Mouse (Mus musculus) embryonic facial prominence, embryonic 10.5 days (tissue): ENCODE data around the gene Fkbp9. TPM values are rescaled to one million over a fixed set of nuclear protein-coding genes. Genes with fewer than 3 reads are reported as not detected.
A peak's percentile ranks its signal among the peaks of the same experiment; 100 is the strongest.

Source experiments
- DNase-seq: peaks from one replicate; pipeline ENCODE4 v3.0.0-alpha.2; 2017; ENCODE audit warnings: low spot score
- H3K27ac ChIP-seq: fragments of 300-500 bp; sonication (generic); replicated peaks from 2 replicates; pipeline ENCODE4 v1.5.1; 2016; ENCODE audit warnings: mild to moderate bottlenecking
- H3K27me3 ChIP-seq: fragments of 300-500 bp; sonication (generic); replicated peaks from 2 replicates; pipeline ENCODE4 v1.6.1; 2016; ENCODE audit warnings: low read depth, mild to moderate bottlenecking; ENCODE audit not compliant: poor library complexity, severe bottlenecking
- H3K36me3 ChIP-seq: fragments of 300-500 bp; sonication (generic); replicated peaks from 2 replicates; pipeline ENCODE4 v1.6.1; 2016; ENCODE audit warnings: mild to moderate bottlenecking, moderate library complexity
- H3K4me1 ChIP-seq: fragments of 300-500 bp; sonication (generic); 2 replicates; pipeline ENCODE4 v1.6.1; 2016
- H3K4me3 ChIP-seq: fragments of 300-500 bp; sonication (generic); 2 replicates; pipeline ENCODE4 v1.5.1; 2016; ENCODE audit warnings: mild to moderate bottlenecking, moderate library complexity
- H3K9me3 ChIP-seq: fragments of 300-500 bp; sonication (generic); 2 replicates; pipeline ENCODE4 v1.6.1; 2016; ENCODE audit warnings: mild to moderate bottlenecking
- WGBS: fragments of 180-500 bp; shearing (Covaris S2); methylation state at CpG from one replicate; pipeline ENCODE4 v1.1.7; 2016; 5-methylcytosine and 5-hydroxymethylcytosine counted together
- polyA plus RNA-seq: library from polyadenylated mRNA; unstranded; fragments of >200 nt; fragmentation: Nextera tagmentation; extraction: Ambion mirVana; gene quantifications from 2 replicates; pipeline ENCODE4 v1.2.1, GENCODE M21; 2016

Fkbp9 gene
- polyA plus RNA-seq, 1 experiment from 2014 or later, result 73.9 TPM

GRCm38 (mm10) chr6:56899601-56900000 lies 67.7 kb downstream of the Fkbp9 start:
- no peak overlapping the region for H3K4me3 ChIP-seq
- 91% methylated on average over 3 of the region's 3 CpGs for WGBS
- no peak for DNase-seq
- H3K9me3 ChIP-seq, result no peaks in the 10 kb centered on the region
- H3K27ac ChIP-seq, result no peak overlapping the region
- no peaks in the 10 kb centered on the region for H3K36me3 ChIP-seq
- peaks cover 10% of the 10 kb centered on the region for H3K4me1 ChIP-seq
- no peaks in the 10 kb centered on the region for H3K27me3 ChIP-seq

DNA sequence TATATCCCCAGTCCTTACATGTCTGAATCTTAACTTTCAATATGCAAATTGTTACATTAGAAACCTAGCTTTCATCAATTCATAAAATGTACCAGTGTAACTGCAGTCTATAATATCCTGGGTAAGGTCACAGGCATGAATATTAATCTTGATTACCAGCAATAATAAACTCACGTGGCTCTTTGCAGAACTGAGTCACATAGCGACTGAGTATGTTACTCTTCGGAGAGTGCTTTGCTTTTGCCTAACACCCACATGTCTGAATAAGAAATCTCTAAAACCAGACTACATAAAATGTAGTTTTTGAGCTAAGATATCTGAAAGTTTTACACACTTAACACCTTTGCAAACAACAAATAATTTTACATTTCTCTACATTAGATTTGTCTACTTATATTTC lies 69.5 kb downstream of the Fkbp9 start:
- no peak for DNase-seq
- no peaks in the 10 kb centered on the region for H3K9me3 ChIP-seq
- H3K4me3 ChIP-seq, result no peak overlapping the region
- peaks cover 10% of the 10 kb centered on the region for H3K4me1 ChIP-seq
- H3K27me3 ChIP-seq, result no peaks in the 10 kb centered on the region
- 75% methylated on average over 3 of the region's 3 CpGs for WGBS
- no peaks in the 10 kb centered on the region for H3K36me3 ChIP-seq
- no peak overlapping the region for H3K27ac ChIP-seq

GRCm38 (mm10) chr6:56901824-56902386 lies 70.0 kb downstream of the Fkbp9 start:
- no peak for DNase-seq
- WGBS, result 34% methylated on average over 12 of the region's 12 CpGs
- no peak overlapping the region for H3K27ac ChIP-seq
- H3K4me1 ChIP-seq, result peaks cover 10% of the 10 kb centered on the region
- H3K9me3 ChIP-seq, result no peaks in the 10 kb centered on the region
- H3K27me3 ChIP-seq, result no peaks in the 10 kb centered on the region
- H3K36me3 ChIP-seq, result no peaks in the 10 kb centered on the region
- no peak overlapping the region for H3K4me3 ChIP-seq

GRCm38 (mm10) chr6:56902606-56903520 lies 71.0 kb downstream of the Fkbp9 start:
- H3K36me3 ChIP-seq, result no peaks in the 10 kb centered on the region
- H3K4me3 ChIP-seq, result no peak overlapping the region
- H3K27ac ChIP-seq, result no peak overlapping the region
- H3K27me3 ChIP-seq, result no peaks in the 10 kb centered on the region
- no peaks in the 10 kb centered on the region for H3K9me3 ChIP-seq
- peaks cover 10% of the 10 kb centered on the region for H3K4me1 ChIP-seq
- no peak for DNase-seq
- WGBS, result 79% methylated on average over 7 of the region's 7 CpGs

- Histone ChIP-seq H3K4me3 (no peak overlapping the region), H3K9me3 (no peaks in the 10 kb centered on the region), H3K27ac (no peak overlapping the region), H3K27me3 (no peaks in the 10 kb centered on the region), H3K36me3 (no peaks in the 10 kb centered on the region), H3K4me1 (peaks cover 10% of the 10 kb centered on the region)
- DNase-seq, result no peak
- 64% methylated on average over 6 of the region's 6 CpGs for WGBS
Measured at GRCm38 (mm10) chr6:56903831-56904230, 72.0 kb downstream of the Fkbp9 start.

DNA sequence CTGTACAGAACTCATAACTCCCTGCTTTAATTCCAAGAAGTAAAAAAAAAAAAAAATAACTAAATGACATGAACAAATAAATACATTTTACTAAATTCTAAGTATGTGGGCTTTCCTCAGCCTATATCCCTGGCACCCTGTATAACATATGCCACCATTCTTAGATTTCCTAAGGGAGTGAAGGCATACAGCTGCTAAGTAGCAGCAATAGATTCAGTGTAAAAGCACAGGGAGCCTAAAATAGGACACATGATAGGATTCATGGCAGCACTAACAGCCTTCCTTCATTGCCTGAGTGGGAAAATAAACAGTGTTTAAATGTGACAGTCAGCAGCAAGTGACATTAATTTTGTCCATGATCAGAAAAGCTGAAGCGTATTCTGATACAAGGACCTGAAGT lies 72.5 kb downstream of the Fkbp9 start:
- Histone ChIP-seq H3K4me1 (peaks cover 10% of the 10 kb centered on the region), H3K36me3 (no peaks in the 10 kb centered on the region), H3K9me3 (no peaks in the 10 kb centered on the region), H3K27ac (no peak overlapping the region), H3K27me3 (no peaks in the 10 kb centered on the region), H3K4me3 (no peak overlapping the region)
- WGBS, result 94% methylated on average over 1 of the region's 1 CpGs
- no peak for DNase-seq

GRCm38 (mm10) chr6:56904982-56905381 lies 73.1 kb downstream of the Fkbp9 start:
- no peak overlapping the region for H3K27ac ChIP-seq
- H3K9me3 ChIP-seq, result no peaks in the 10 kb centered on the region
- DNase-seq, result no peak
- H3K4me3 ChIP-seq, result no peak overlapping the region
- no peaks in the 10 kb centered on the region for H3K27me3 ChIP-seq
- no peaks in the 10 kb centered on the region for H3K36me3 ChIP-seq
- 86% methylated on average over 2 of the region's 2 CpGs for WGBS
- peaks cover 10% of the 10 kb centered on the region for H3K4me1 ChIP-seq

DNA sequence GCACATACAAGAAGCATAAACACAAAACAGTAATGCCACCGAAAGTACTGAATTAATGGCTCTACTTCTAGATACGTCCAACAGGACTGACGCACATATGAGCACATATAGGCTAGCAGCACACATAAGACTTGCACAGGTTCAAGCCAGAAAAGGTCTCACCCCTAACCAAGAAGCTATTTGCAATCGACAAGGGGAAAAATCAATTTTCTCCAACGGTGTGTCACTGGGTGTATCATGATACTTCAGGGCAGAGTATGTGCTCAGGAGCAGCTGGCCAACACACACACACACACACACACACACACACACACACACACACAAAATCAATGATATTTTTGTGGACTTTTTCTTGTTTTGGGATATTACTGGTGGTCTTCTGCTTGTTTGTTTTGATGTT lies 73.6 kb downstream of the Fkbp9 start:
- Histone ChIP-seq H3K4me1 (peaks cover 10% of the 10 kb centered on the region), H3K4me3 (no peak overlapping the region), H3K27me3 (no peaks in the 10 kb centered on the region), H3K36me3 (no peaks in the 10 kb centered on the region), H3K9me3 (no peaks in the 10 kb centered on the region), H3K27ac (no peak overlapping the region)
- no peak for DNase-seq
- 95% methylated on average over 5 of the region's 5 CpGs for WGBS

GRCm38 (mm10) chr6:56906121-56906846 lies 74.4 kb downstream of the Fkbp9 start:
- H3K27ac ChIP-seq, result no peak overlapping the region
- 82% methylated on average over 8 of the region's 8 CpGs for WGBS
- no peaks in the 10 kb centered on the region for H3K27me3 ChIP-seq
- no peak overlapping the region for H3K4me3 ChIP-seq
- H3K9me3 ChIP-seq, result no peaks in the 10 kb centered on the region
- no peaks in the 10 kb centered on the region for H3K36me3 ChIP-seq
- peaks cover 10% of the 10 kb centered on the region for H3K4me1 ChIP-seq
- no peak for DNase-seq

DNA sequence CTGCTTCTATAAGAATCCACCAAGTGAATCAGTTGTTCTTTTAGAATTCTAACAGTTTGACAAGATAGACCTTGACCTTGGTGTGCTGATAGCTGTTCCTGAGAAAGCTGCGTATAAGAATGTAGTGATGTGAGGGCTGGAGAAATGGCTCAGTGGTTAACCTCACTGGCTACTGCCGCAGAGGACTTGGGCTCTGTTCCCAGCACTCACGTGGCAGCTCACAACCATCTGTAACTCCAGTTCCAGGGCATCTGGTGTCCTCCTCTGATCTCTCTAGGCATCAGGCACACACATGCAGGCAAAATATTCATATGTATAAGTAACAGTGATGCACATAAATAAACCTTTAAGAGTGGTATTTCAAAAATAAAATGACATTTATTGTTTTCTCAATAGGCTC lies 76.1 kb downstream of the Fkbp9 start:
- 90% methylated on average over 3 of the region's 3 CpGs for WGBS
- no peak for DNase-seq
- no peak overlapping the region for H3K4me3 ChIP-seq

DNA sequence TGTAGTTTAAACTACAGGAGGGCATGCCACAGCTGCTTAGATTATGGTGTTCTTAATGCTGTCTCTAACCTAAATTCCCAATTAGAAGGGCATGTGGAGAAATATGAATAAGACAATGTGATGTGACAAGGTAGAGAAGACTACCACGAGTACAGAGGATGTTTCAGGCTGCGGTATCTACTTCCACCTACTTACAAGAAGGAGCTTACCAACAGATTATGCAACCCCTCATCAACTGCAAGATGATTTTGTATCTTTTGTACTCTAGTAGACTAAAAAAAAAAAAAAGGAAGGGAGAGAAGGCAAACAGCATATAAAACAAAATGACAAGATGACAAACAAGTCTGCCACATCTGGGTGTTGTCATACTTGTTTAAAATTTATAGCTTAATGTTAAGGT lies 76.5 kb downstream of the Fkbp9 start:
- Histone ChIP-seq H3K4me1 (peaks cover 5% of the 10 kb centered on the region), H3K27ac (no peak overlapping the region), H3K36me3 (no peaks in the 10 kb centered on the region), H3K4me3 (no peak overlapping the region), H3K27me3 (no peaks in the 10 kb centered on the region), H3K9me3 (no peaks in the 10 kb centered on the region)
- no peak for DNase-seq
- 92% methylated on average over 2 of the region's 2 CpGs for WGBS

More for the DNA sequence above, 76.1 kb downstream of the Fkbp9 start:
- Histone ChIP-seq H3K4me1 (peaks cover 5% of the 10 kb centered on the region), H3K9me3 (no peaks in the 10 kb centered on the region), H3K27ac (no peak overlapping the region), H3K27me3 (no peaks in the 10 kb centered on the region), H3K36me3 (no peaks in the 10 kb centered on the region)

DNA sequence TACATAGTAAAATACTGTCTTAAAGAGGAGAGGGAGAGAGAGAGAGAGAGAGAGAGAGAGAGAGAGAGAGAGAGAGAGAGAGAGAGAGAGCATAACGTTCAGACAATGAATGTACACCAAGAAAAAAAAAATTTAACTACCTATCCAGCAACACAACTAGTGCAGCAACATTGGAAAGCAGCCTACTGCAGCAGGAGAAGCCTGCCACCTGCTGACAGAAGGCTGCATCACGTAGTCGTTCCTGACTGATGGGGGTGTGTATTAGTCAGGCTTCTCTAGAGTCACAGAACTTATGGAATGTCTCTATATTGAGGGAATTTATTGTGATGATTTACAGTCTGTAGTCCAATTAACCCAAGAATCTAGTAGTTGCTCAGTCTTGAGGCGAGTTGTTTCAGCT lies 77.1 kb downstream of the Fkbp9 start:
- Histone ChIP-seq H3K27ac (no peak overlapping the region), H3K9me3 (no peaks in the 10 kb centered on the region), H3K36me3 (no peaks in the 10 kb centered on the region), H3K4me1 (peaks cover 2% of the 10 kb centered on the region), H3K27me3 (no peaks in the 10 kb centered on the region), H3K4me3 (no peak overlapping the region)
- DNase-seq, result peak; percentile 47
- WGBS, result 10% methylated on average over 4 of the region's 4 CpGs
